Mouse (Mus musculus) limb, embryonic 11.5 days (tissue): ENCODE measurements around the gene Ykt6. TPM values are rescaled to one million over a fixed set of nuclear protein-coding genes. Genes with fewer than 3 reads are reported as not detected.

Source experiments
- ATAC-seq: fragments of 200-750 bp; cut with Nextera tagmentation; 2 replicates; pipeline ENCODE4 v1.8.0; 2017; ENCODE audit warnings: low read depth; ENCODE audit not compliant: insufficient number of reproducible peaks, low FRiP score, low TSS enrichment
- DNase-seq: peaks from one replicate; pipeline ENCODE4 v3.0.0-alpha.2; 2015; ENCODE audit warnings: low spot score
- H3K27ac ChIP-seq: fragments of 300-500 bp; sonication (generic); replicated peaks from 2 replicates; pipeline ENCODE4 v1.5.1; 2014; ENCODE audit warnings: low read depth, mild to moderate bottlenecking, low read length
- H3K27me3 ChIP-seq: fragments of 300-500 bp; sonication (generic); 2 replicates; pipeline ENCODE4 v1.6.1; 2014; ENCODE audit warnings: mild to moderate bottlenecking, low read length, mixed read lengths; ENCODE audit not compliant: control insufficient read depth, insufficient read depth
- H3K36me3 ChIP-seq: fragments of 300-500 bp; sonication (generic); 2 replicates; pipeline ENCODE4 v1.6.1; 2014; ENCODE audit warnings: mild to moderate bottlenecking, low read length, moderate library complexity, mixed read lengths; ENCODE audit not compliant: control insufficient read depth, insufficient read depth
- H3K4me1 ChIP-seq: fragments of 300-500 bp; sonication (generic); 2 replicates; pipeline ENCODE4 v1.6.1; 2014; ENCODE audit warnings: low read length, mixed read lengths; ENCODE audit not compliant: control insufficient read depth, insufficient read depth
- H3K4me2 ChIP-seq: fragments of 300-500 bp; sonication (generic); 2 replicates; pipeline ENCODE4 v1.6.1; 2014; ENCODE audit warnings: low read depth, mild to moderate bottlenecking, moderate library complexity; ENCODE audit not compliant: severe bottlenecking
- H3K4me3 ChIP-seq: fragments of 300-500 bp; sonication (generic); 2 replicates; pipeline ENCODE4 v1.5.1; 2014; ENCODE audit warnings: low read depth, low read length
- H3K9ac ChIP-seq: fragments of 300-500 bp; sonication (generic); 2 replicates; pipeline ENCODE4 v1.6.1; 2014; ENCODE audit warnings: mild to moderate bottlenecking, low read length
- H3K9me3 ChIP-seq: fragments of 300-500 bp; sonication (generic); 2 replicates; pipeline ENCODE4 v1.6.1; 2016; ENCODE audit warnings: low read length; ENCODE audit not compliant: control insufficient read depth
- WGBS: fragments of 180-500 bp; shearing (Covaris S2); extraction: QIAGEN DNeasy Blood & Tissue Kit; methylation state at CpG from one replicate; pipeline ENCODE4 v1.1.7; 2014; 5-methylcytosine and 5-hydroxymethylcytosine counted together
- polyA plus RNA-seq: library from polyadenylated mRNA; unstranded; fragments of >200 nt; fragmentation: Nextera tagmentation; extraction: Ambion mirVana; gene quantifications from 2 replicates; pipeline ENCODE4 v1.2.1, GENCODE M21; 2014

Ykt6 gene
- polyA plus RNA-seq, 1 experiment from 2014 or later: 29.0 TPM

DNA sequence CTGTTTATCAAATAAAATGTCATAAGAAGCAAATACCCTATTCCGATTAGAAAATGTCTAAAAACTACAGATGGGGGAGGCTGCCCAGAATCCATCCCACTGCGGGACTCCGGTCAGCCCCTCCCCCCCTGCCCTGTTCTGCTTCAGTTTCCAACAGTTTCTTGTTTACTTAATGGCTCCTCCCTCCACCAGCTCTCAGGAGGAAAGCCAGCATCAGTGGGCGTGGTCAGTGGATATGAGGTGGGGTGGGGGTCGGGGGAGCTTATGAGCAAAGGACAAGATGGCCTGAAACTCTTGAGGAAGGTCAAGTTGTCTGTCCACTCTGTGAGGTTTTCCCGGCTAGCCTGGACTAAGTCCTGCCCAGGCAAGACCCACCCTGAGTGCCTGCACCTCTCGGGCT lies 17.7 kb downstream of the Ykt6 start:
- Histone ChIP-seq H3K27me3 (no peaks in the 10 kb centered on the region), H3K9ac (no peak overlapping the region), H3K4me1 (peaks cover 11% of the 10 kb centered on the region), H3K27ac (no peak overlapping the region), H3K4me3 (no peak overlapping the region), H3K4me2 (no peak overlapping the region), H3K9me3 (no peaks in the 10 kb centered on the region), H3K36me3 (0 out of 2 replicates have a peak, but pooled peaks cover 2% of the 10 kb centered on the region)
- WGBS: 51% methylated on average over 7 of the region's 7 CpGs
- ATAC-seq (no peak), DNase-seq (no peak)

DNA sequence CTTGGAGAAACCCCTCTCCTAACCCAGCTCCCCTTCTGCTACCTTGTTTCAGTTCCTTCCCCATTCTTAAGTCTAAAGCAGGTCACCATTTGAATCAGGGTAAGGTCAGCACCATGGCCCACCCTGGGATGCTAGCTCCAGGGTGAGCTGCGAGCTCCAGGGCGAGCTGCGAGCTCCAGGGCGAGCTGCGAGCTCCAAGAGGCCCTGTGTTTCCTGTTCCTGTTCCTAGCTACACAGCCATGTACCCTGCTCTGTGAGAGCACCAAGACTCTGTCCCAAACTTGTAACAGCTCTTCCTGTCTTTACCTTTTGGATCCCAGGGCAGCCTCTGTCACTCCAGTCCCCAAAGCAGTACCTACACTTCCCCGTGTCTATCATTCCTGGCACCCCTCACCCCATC lies 18.6 kb downstream of the Ykt6 start:
- WGBS: 83% methylated on average over 6 of the region's 6 CpGs
- no peak overlapping the region for H3K27ac ChIP-seq

DNA sequence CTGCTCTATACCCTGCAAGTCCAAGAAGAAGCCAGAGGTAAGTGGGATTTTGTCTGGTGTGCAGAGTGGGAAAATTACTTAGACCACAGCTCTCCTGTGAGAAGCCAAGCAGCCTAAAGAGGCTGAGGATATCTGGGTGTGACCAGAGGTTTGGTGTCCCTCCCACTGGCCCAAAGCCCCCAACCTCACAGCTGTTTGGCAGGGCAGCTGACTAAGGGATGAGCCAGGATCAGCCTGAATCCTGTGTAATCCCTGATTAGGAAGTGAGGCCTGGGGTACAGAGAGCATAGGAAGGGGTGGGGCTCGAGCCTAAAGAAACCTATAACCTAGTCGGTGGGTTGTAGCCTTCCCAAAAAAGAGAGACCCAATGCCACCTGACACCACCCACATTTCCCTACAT lies 19.6 kb downstream of the Ykt6 start:
- no peak overlapping the region for H3K27ac ChIP-seq
- ATAC-seq (no peak), DNase-seq (no peak)
- H3K36me3 ChIP-seq: no peaks in the 10 kb centered on the region
- H3K4me2 ChIP-seq: no peak overlapping the region
- no peaks in the 10 kb centered on the region for H3K9me3 ChIP-seq
- H3K4me1 ChIP-seq: peaks cover 11% of the 10 kb centered on the region
- no peaks in the 10 kb centered on the region for H3K27me3 ChIP-seq
- no peak overlapping the region for H3K4me3 ChIP-seq
- WGBS: 78% methylated on average over 2 of the region's 2 CpGs
- no peak overlapping the region for H3K9ac ChIP-seq

More for the DNA sequence above, 18.6 kb downstream of the Ykt6 start:
- no peak overlapping the region for H3K4me3 ChIP-seq
- no peaks in the 10 kb centered on the region for H3K36me3 ChIP-seq
- H3K9ac ChIP-seq: no peak overlapping the region
- H3K4me2 ChIP-seq: no peak overlapping the region
- no peaks in the 10 kb centered on the region for H3K9me3 ChIP-seq
- no peak for DNase-seq
- H3K27me3 ChIP-seq: no peaks in the 10 kb centered on the region
- no peak for ATAC-seq
- H3K4me1 ChIP-seq: peaks cover 11% of the 10 kb centered on the region

DNA sequence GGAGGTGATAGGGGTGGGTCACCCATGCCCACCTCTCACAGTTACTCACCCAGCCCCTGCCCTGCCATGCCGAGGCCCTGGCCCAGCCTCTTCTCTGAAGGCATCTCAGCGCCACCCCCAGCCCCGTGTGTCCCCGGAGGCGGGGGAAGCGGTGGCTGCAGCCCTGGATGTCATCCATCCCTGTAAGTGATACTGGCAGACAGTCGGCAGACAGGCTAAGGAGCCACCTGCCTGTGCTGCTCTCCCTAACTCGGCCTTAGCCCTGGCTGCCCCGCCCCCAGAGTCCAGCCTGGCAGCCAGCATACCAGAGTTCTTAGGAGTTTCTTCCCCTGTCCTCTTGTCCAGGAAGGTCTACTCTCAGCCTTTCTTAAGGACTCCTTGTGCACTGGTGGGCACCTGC lies 20.6 kb downstream of the Ykt6 start:
- no peak overlapping the region for H3K4me2 ChIP-seq
- no peak for ATAC-seq
- no peak overlapping the region for H3K4me3 ChIP-seq
- no peaks in the 10 kb centered on the region for H3K36me3 ChIP-seq
- no peak overlapping the region for H3K9ac ChIP-seq
- H3K27ac ChIP-seq: no peak overlapping the region
- H3K9me3 ChIP-seq: no peaks in the 10 kb centered on the region
- peaks cover 11% of the 10 kb centered on the region for H3K4me1 ChIP-seq
- no peaks in the 10 kb centered on the region for H3K27me3 ChIP-seq
- 20% methylated on average over 9 of the region's 9 CpGs for WGBS
- DNase-seq: no peak

DNA sequence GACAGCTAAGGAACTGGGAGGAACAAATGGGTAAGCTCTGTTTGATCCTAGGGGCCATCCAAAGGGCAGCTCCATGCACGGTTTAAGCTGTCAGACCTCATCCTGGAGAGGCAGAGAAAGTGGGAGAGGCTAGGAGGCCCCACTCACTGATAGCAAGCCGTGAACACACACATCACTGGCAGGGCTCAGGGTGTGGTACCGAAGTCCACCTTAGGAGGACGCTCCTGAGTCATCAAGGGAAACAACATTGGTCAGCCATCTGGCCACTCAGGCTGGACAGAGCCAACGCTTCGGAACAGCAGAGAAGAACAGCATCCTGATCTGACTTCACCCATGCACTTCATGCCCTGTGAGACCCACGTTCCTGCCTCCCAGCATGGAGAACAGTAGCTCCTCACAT lies 23.6 kb downstream of the Ykt6 start:
- no peak overlapping the region for H3K9ac ChIP-seq
- WGBS: 81% methylated on average over 7 of the region's 7 CpGs
- no peaks in the 10 kb centered on the region for H3K36me3 ChIP-seq
- H3K27me3 ChIP-seq: no peaks in the 10 kb centered on the region
- no peak overlapping the region for H3K27ac ChIP-seq
- no peak overlapping the region for H3K4me3 ChIP-seq
- ATAC-seq (no peak), DNase-seq (no peak)
- H3K4me1 ChIP-seq: no peaks in the 10 kb centered on the region
- no peaks in the 10 kb centered on the region for H3K9me3 ChIP-seq
- no peak overlapping the region for H3K4me2 ChIP-seq

DNA sequence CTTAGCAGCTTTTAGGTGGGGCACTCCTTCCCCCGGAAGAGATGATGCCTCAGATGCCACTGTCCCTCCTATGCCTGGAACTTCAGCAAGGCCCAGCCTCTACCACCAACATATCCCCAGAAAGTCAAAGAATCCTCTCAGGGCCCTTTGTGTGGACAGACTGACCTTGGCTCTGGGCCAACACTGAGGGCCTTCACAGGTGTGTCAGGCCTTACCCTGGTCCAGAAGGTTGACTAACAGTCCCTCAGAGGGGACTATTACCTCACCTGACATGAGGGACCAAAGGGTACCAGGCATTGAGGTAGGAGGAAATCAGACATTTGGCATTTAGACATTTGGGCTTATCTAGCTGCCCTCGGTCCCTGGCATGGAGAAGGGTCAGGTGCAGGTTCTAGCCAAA lies 24.6 kb downstream of the Ykt6 start:
- Histone ChIP-seq H3K4me1 (no peaks in the 10 kb centered on the region), H3K36me3 (no peaks in the 10 kb centered on the region), H3K9ac (no peak overlapping the region), H3K27me3 (no peaks in the 10 kb centered on the region), H3K4me2 (no peak overlapping the region), H3K9me3 (no peaks in the 10 kb centered on the region), H3K27ac (no peak overlapping the region), H3K4me3 (no peak overlapping the region)
- DNase-seq (no peak), ATAC-seq (no peak)
- 91% methylated on average over 2 of the region's 2 CpGs for whole genome bisulfite sequencing

DNA sequence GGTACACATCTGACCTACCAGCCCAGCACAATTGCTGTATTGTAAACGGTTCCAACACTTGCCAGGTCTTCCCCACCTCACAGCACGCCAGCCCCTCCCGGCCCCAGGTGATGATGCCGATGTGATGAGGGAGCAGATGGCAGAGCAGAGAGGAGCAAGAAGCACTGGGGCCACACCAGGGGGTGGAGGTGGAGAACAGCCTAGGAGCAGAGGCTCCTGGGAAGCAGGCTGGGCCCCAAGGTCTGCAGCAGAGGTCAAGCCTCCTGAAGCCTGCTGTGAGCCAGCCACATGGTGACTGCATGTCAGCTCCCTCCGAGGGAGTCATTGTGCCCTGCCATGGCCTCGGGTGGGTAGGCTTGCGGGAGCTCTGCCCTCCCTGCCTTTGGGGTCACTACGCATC lies 25.1 kb downstream of the Ykt6 start:
- WGBS: 70% methylated on average over 8 of the region's 8 CpGs
- ATAC-seq (no peak), DNase-seq (no peak)
- no peaks in the 10 kb centered on the region for H3K36me3 ChIP-seq
- no peak overlapping the region for H3K4me2 ChIP-seq
- H3K9ac ChIP-seq: no peak overlapping the region
- no peaks in the 10 kb centered on the region for H3K9me3 ChIP-seq
- H3K4me1 ChIP-seq: no peaks in the 10 kb centered on the region
- no peak overlapping the region for H3K27ac ChIP-seq
- no peak overlapping the region for H3K4me3 ChIP-seq
- no peaks in the 10 kb centered on the region for H3K27me3 ChIP-seq

DNA sequence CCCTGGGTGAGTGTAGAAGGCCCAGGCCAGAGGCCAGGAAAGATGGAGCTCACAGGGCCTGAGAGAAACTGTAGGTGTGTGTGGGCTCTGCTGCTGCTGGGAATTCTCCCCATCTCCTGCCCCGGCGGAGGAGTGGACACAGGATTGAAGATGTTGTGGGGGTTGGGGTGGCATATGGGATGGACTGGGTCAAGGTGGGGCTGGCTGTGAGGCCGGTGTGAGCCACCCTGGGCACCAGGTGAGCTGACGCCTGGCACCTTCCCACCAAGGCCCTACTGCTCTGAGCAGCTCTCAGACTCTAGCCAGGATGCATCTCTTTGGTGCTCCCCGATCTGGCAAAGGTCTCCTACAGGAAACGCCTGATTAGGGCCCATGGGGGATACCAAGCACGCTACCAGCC lies 25.8 kb downstream of the Ykt6 start:
- no peaks in the 10 kb centered on the region for H3K4me1 ChIP-seq
- H3K4me3 ChIP-seq: no peak overlapping the region
- WGBS: 90% methylated on average over 7 of the region's 7 CpGs
- DNase-seq (no peak), ATAC-seq (no peak)
- no peaks in the 10 kb centered on the region for H3K27me3 ChIP-seq
- H3K36me3 ChIP-seq: no peaks in the 10 kb centered on the region
- H3K9ac ChIP-seq: no peak overlapping the region
- H3K27ac ChIP-seq: no peak overlapping the region
- H3K9me3 ChIP-seq: no peaks in the 10 kb centered on the region
- no peak overlapping the region for H3K4me2 ChIP-seq

DNA sequence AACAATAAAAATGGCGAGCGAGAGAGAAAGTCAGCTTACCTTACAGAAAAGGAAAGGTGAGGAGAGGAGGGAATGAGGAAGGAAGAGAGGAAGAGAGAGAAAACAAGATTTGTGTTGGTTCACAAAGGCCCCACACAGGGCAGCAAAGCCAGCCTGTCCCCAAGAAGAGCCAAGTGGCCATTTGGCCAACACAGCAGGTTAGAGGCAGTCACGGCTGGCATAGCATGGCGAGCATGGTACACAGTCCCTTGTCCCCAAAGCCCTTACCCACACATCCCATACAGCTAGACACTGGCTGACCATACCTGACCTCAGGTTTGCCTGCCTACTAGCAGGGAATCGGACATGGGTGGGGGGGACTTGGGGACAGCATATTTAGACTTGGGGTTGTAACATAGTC lies 28.1 kb downstream of the Ykt6 start:
- Histone ChIP-seq H3K36me3 (no peaks in the 10 kb centered on the region), H3K4me3 (no peak overlapping the region), H3K9me3 (no peaks in the 10 kb centered on the region), H3K27ac (no peak overlapping the region), H3K4me2 (no peak overlapping the region), H3K9ac (no peak overlapping the region), H3K4me1 (no peaks in the 10 kb centered on the region), H3K27me3 (no peaks in the 10 kb centered on the region)
- ATAC-seq: no peak
- 83% methylated on average over 5 of the region's 5 CpGs for WGBS
- no peak for DNase-seq
